Mouse (Mus musculus): ENCODE results near the gene Cyp4a12a.
"Not testable (repeated sequence)": the region's sequence is repeated elsewhere in the genome, so short reads cannot be mapped to it uniquely, and the experiment has no call there.

The Cyp4a12a gene

GRCm38 (mm10) chr4:115298746-115299145, at the start of gene Cyp4a12a:
Gene Cyp4a12a, plus strand, starts transcription at chr4:115299046.
- not testable (repeated sequence) for DNase-seq

- DNase-seq: not testable (repeated sequence)
These were observed 33.9 kb upstream of the Cyp4a12a start for GRCm38 (mm10) chr4:115264687-115265569.

GRCm38 (mm10) chr4:115278215-115278982, 20.4 kb upstream of the Cyp4a12a start:
- peak; percentile 13 for DNase-seq

GRCm38 (mm10) chr4:115280342-115280741, 18.5 kb upstream of the Cyp4a12a start:
- no peak for DNase-seq

- not testable (repeated sequence) for DNase-seq
These were observed 18.1 kb upstream of the Cyp4a12a start for GRCm38 (mm10) chr4:115280779-115281178.

DNA sequence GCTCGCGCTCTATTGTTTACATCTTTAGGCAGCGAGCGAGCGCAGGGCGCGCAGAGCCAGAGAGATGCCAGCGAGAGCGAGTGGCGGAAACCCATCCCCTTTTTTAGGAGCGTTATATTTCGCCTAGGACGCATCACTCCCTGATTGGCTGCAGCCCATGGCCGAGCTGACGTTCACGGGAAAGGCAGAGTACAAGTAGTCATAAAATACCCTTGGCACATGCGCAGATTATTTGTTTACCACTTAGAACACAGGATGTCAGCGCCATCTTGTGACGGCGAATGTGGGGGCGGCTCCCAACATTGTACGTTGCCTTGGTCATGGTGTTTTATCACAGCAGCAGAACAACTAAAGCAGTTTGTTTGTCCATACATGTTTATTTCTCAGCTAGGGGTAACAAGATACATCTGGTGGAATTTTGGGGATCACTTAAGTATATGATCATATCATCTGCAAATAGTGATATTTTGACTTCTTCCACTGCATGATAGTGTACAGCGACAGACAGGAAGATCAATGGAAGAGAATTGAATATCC, 17.5 kb upstream of the Cyp4a12a start:
- not testable (repeated sequence) for DNase-seq

GRCm38 (mm10) chr4:115325722-115326121, 26.9 kb downstream of the Cyp4a12a start:
- DNase-seq: not testable (repeated sequence)

- DNase-seq: not testable (repeated sequence)
These were observed 66.8 kb downstream of the Cyp4a12a start for GRCm38 (mm10) chr4:115365624-115366023.

DNA sequence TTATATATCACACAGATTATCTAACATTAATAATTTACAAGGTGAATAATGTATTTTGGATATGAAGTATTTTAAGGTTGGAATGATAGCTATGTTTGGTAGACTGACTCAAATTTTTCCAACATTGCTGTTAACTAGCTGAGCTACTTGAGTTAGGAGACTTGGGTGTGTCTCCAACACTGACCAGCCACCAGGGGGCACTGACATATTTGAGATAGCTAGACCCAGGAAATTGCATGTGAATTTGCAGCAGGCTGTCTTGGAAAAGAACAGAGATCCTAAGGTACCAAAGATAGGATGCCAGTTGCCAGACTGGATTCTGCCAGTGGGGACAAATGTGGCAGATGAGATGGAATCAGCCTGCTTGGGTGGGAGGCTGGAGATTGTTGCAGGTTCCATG, 69.2 kb downstream of the Cyp4a12a start:
- peak; percentile 16 for DNase-seq
